In genomic region chr10:91179834-91180233, GRCm38 (mm10) we compare ENCODE assay signal across 7 mouse cellular contexts. TPM values are rescaled to one million over a fixed set of nuclear protein-coding genes. Genes with fewer than 3 reads are reported as not detected.
DNase-seq lines count a peak whose midpoint lies in the region; ATAC-seq and TF ChIP-seq lines count a peak whose summit lies in the region.

No protein-coding gene starts in this region.

- no peak overlapping the region for H3K4me3 ChIP-seq in lung, postnatal 0 days (ENCODE audit: low read depth, low read length)
- H3K4me3 ChIP-seq in forebrain, embryonic 12.5 days (replicated peaks) = no peak overlapping the region
- H3K4me3 ChIP-seq in limb, embryonic 12.5 days (replicated peaks) = peak overlapping the region; percentile 51
- H3K4me3 ChIP-seq in stomach, embryonic 14.5 days (ENCODE audit: low read depth, low read length) = no peak overlapping the region

- no peak for TF ChIP-seq CTCF in lung, postnatal 0 days (IDR thresholded peaks at IDR 0.05)

- peaks cover 8% of the 10 kb centered on the region; the same call in 1 of the 2 replicates for H3K4me1 ChIP-seq in lung, postnatal 0 days (ENCODE audit: insufficient read depth, low read depth, low read length)
- H3K4me1 ChIP-seq in forebrain, embryonic 12.5 days = peaks cover 23% of the 10 kb centered on the region
- peaks cover 17% of the 10 kb centered on the region for H3K4me1 ChIP-seq in limb, embryonic 12.5 days (replicated peaks)
- peaks cover 19% of the 10 kb centered on the region; the same call in 1 of the 2 replicates for H3K4me1 ChIP-seq in stomach, embryonic 14.5 days (ENCODE audit: control insufficient read depth, insufficient read depth, low read length)

- H3K27ac ChIP-seq in lung, postnatal 0 days (ENCODE audit: low read length) = peak overlapping the region; percentile 94
- peak overlapping the region; percentile 99; the same call in 1 of the 2 replicates for H3K27ac ChIP-seq in forebrain, embryonic 12.5 days
- H3K27ac ChIP-seq in limb, embryonic 12.5 days = peak overlapping the region; percentile 99
- H3K27ac ChIP-seq in stomach, embryonic 14.5 days (ENCODE audit: low read length) = peak overlapping the region; percentile 95

- DNase-seq in lung, postnatal 0 days (ENCODE audit: low spot score) = no peak
- no peak for DNase-seq in lung, postnatal 25 days (ENCODE audit: low spot score)
- no peak for DNase-seq in MN1 (ENCODE audit: low spot score)
- DNase-seq in left cerebral cortex, postnatal 36 days (ENCODE audit: low spot score in 2 of 2) = no peak

- no peaks in the 10 kb centered on the region for H3K27me3 ChIP-seq in lung, postnatal 0 days (replicated peaks; ENCODE audit: insufficient read depth, low read length)
- no peaks in the 10 kb centered on the region for H3K27me3 ChIP-seq in forebrain, embryonic 12.5 days
- H3K27me3 ChIP-seq in limb, embryonic 12.5 days = no peaks in the 10 kb centered on the region
- no peaks in the 10 kb centered on the region for H3K27me3 ChIP-seq in stomach, embryonic 14.5 days (ENCODE audit: control insufficient read depth, insufficient read depth, low read length)

- peak overlapping the region; percentile 60; the same call in 1 of the 2 replicates for H3K4me2 ChIP-seq in lung, postnatal 0 days (replicated peaks; ENCODE audit: low read depth, low read length)
- H3K4me2 ChIP-seq in forebrain, embryonic 12.5 days = no peak overlapping the region
- peak overlapping the region; percentile 57 for H3K4me2 ChIP-seq in limb, embryonic 12.5 days
- H3K4me2 ChIP-seq in stomach, embryonic 14.5 days (replicated peaks; ENCODE audit: low read depth, low read length) = peak overlapping the region; percentile 54

- no peaks in the 10 kb centered on the region for H3K9me3 ChIP-seq in lung, postnatal 0 days (ENCODE audit: low read length)
- H3K9me3 ChIP-seq in forebrain, embryonic 12.5 days = no peaks in the 10 kb centered on the region
- H3K9me3 ChIP-seq in limb, embryonic 12.5 days = no peaks in the 10 kb centered on the region
- no peaks in the 10 kb centered on the region for H3K9me3 ChIP-seq in stomach, embryonic 14.5 days (ENCODE audit: control insufficient read depth, low read depth, low read length)

- WGBS in lung, postnatal 0 days = 54% methylated on average over 2 of the region's 2 CpGs
- WGBS in forebrain, embryonic 12.5 days = 90% methylated on average over 2 of the region's 2 CpGs
- WGBS in limb, embryonic 12.5 days = 72% methylated on average over 2 of the region's 2 CpGs
- WGBS in stomach, embryonic 14.5 days = 75% methylated on average over 2 of the region's 2 CpGs

- intact Hi-C loops in left cerebral cortex, postnatal 36 days (cut with DNase I) = no loop called here

- no peak for ATAC-seq in lung, postnatal 0 days
- no peak for ATAC-seq in forebrain, embryonic 12.5 days (ENCODE audit: low FRiP score)
- no peak for ATAC-seq in limb, embryonic 12.5 days (ENCODE audit: insufficient number of reproducible peaks, insufficient read depth, low FRiP score, low TSS enrichment, low read depth)
- no peak for ATAC-seq in stomach, embryonic 14.5 days (ENCODE audit: insufficient number of reproducible peaks, insufficient read depth, low FRiP score, low read depth)

- no peak for TF ChIP-seq EP300 in lung, postnatal 0 days (IDR thresholded peaks at IDR 0.05)

- H3K9ac ChIP-seq in lung, postnatal 0 days (replicated peaks; ENCODE audit: low read depth) = no peak overlapping the region; the same call in 1 of the 2 replicates
- no peak overlapping the region for H3K9ac ChIP-seq in forebrain, embryonic 12.5 days
- 0 out of 2 replicates have a peak overlapping the region, but pooled peaks have one; percentile 65 for H3K9ac ChIP-seq in limb, embryonic 12.5 days (replicated peaks)
- no peak overlapping the region for H3K9ac ChIP-seq in stomach, embryonic 14.5 days (replicated peaks; ENCODE audit: low read depth, low read length)

- H3K36me3 ChIP-seq in lung, postnatal 0 days (ENCODE audit: insufficient read depth, low read length) = no peaks in the 10 kb centered on the region
- no peaks in the 10 kb centered on the region for H3K36me3 ChIP-seq in forebrain, embryonic 12.5 days (replicated peaks)
- H3K36me3 ChIP-seq in limb, embryonic 12.5 days = no peaks in the 10 kb centered on the region
- H3K36me3 ChIP-seq in stomach, embryonic 14.5 days (ENCODE audit: control insufficient read depth, insufficient read depth, low read length) = no peaks in the 10 kb centered on the region

RNA-seq across cellular contexts. Expression of gene Tmpo, which starts 1.3 kb away (rescaled TPM):
- 53.3 and 67.4 TPM in 2 replicates for polyA plus RNA-seq in lung, postnatal 0 days (2015; fragmentation: Nextera tagmentation; extraction: Ambion mirVana)
- polyA plus RNA-seq in forebrain, embryonic 12.5 days (2016; fragmentation: Nextera tagmentation; extraction: Ambion mirVana) = 426 and 438 TPM in 2 replicates
- 436 and 444 TPM in 2 replicates for polyA plus RNA-seq in limb, embryonic 12.5 days (2016; fragmentation: Nextera tagmentation; extraction: Ambion mirVana)
- 236 and 261 TPM in 2 replicates for polyA plus RNA-seq in stomach, embryonic 14.5 days (2014; fragmentation: Nextera tagmentation; extraction: Ambion mirVana)
- 10 to 100 TPM; 34.6 to 41.3 TPM for total RNA-seq in left cerebral cortex, postnatal 36 days (2021)

RNA-seq across cellular contexts. Expression of gene Slc25a3, which starts 56.0 kb away (rescaled TPM):
- polyA plus RNA-seq in lung, postnatal 0 days (2015; fragmentation: Nextera tagmentation; extraction: Ambion mirVana) = 336 and 358 TPM in 2 replicates
- 359 and 369 TPM in 2 replicates for polyA plus RNA-seq in forebrain, embryonic 12.5 days (2016; fragmentation: Nextera tagmentation; extraction: Ambion mirVana)
- polyA plus RNA-seq in limb, embryonic 12.5 days (2016; fragmentation: Nextera tagmentation; extraction: Ambion mirVana) = 393 and 402 TPM in 2 replicates
- 501 and 502 TPM in 2 replicates for polyA plus RNA-seq in stomach, embryonic 14.5 days (2014; fragmentation: Nextera tagmentation; extraction: Ambion mirVana)
- 100 to 1,000 TPM; 513 to 539 TPM for total RNA-seq in left cerebral cortex, postnatal 36 days (2021)
